Comparison of ENCODE assay signal across 10 mouse cellular contexts in the genomic region with DNA sequence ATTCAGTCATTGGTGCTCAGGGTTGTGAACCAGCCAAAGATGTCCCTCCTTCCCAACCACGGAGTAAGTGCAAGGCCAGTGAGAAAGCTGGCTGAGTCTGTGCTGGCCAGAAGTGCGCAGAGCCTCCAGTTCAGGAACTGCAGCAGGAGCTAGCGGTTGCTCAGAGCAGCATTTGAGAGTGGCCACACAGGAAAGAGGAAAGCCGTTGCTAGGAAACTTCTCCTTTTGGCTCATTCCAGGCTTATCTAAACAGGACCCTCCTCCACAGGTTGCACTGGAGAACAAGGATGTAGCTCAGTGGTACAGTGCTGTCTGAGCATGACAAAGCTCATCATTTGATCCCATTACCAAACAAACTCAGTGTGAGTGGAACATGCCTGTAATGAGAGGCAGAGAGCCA.
DNase-seq lines count a peak whose midpoint lies in the region; ATAC-seq and TF ChIP-seq lines count a peak whose summit lies in the region.
"Had no signal": no experiment of that assay in that cellular context is flagged by ENCODE, and none has a peak within 500 bp of the region (broad histone marks: within the 10 kb centered on the region; RNA-seq: fewer than 3 reads in every experiment).

No protein-coding gene starts in this region.

- no peaks in the 10 kb centered on the region for H3K9me3 ChIP-seq in heart, embryonic 15.5 days (replicated peaks)
- no peaks in the 10 kb centered on the region for H3K9me3 ChIP-seq in liver, embryonic 15.5 days (replicated peaks)

- no peak overlapping the region for H3K4me3 ChIP-seq in spleen, adult 2 months (ENCODE audit: extremely low read depth, insufficient read depth, insufficient read length)
- no peak overlapping the region for H3K4me3 ChIP-seq in heart, embryonic 15.5 days
- H3K4me3 ChIP-seq in liver, embryonic 15.5 days (replicated peaks): no peak overlapping the region

- 0 out of 2 replicates have a peak, but pooled peaks cover 1% of the 10 kb centered on the region for H3K36me3 ChIP-seq in spleen, adult 2 months (ENCODE audit: control insufficient read depth, insufficient read depth, low read length)
- H3K36me3 ChIP-seq in heart, embryonic 15.5 days: no peaks in the 10 kb centered on the region
- H3K36me3 ChIP-seq in liver, embryonic 15.5 days (replicated peaks): no peaks in the 10 kb centered on the region

- 0 out of 2 replicates have a peak overlapping the region, but pooled peaks have one; percentile 4 for H3K4me2 ChIP-seq in heart, embryonic 15.5 days
- no peak overlapping the region for H3K4me2 ChIP-seq in liver, embryonic 15.5 days

- TF ChIP-seq POLR2A in spleen, adult 2 months (IDR thresholded peaks at IDR 0.05; ENCODE audit: low read depth, low read length): no peak

- H3K4me1 ChIP-seq in spleen, adult 2 months (ENCODE audit: control insufficient read depth, insufficient read depth, insufficient read length): peaks cover 22% of the 10 kb centered on the region
- peaks cover 28% of the 10 kb centered on the region for H3K4me1 ChIP-seq in heart, embryonic 15.5 days (replicated peaks)
- peaks cover 17% of the 10 kb centered on the region for H3K4me1 ChIP-seq in liver, embryonic 15.5 days (replicated peaks)

- no peaks in the 10 kb centered on the region for H3K27me3 ChIP-seq in spleen, adult 2 months (ENCODE audit: control insufficient read depth, insufficient read depth, low read length)
- H3K27me3 ChIP-seq in heart, embryonic 15.5 days: no peaks in the 10 kb centered on the region
- no peaks in the 10 kb centered on the region for H3K27me3 ChIP-seq in liver, embryonic 15.5 days

- no peak for DNase-seq in spleen, adult 2 months (ENCODE audit: low read depth in 1 of 2, low spot score in 2 of 2)
- no peak for DNase-seq in spleen, postnatal 4 days (ENCODE audit: low spot score in 2 of 2)
- DNase-seq in cerebellum, postnatal 4 days (ENCODE audit: low spot score in 2 of 2): no peak
- DNase-seq in frontal cortex, postnatal 14 days (ENCODE audit: low spot score in 2 of 2): no peak
- no peak for DNase-seq in left cerebral cortex, adult 9 months (ENCODE audit: low spot score in 2 of 2)
- DNase-seq: gastrocnemius, postnatal 10 days; thymus, postnatal 25 days had no signal

- 51% methylated on average over 4 of the region's 4 CpGs for WGBS in spleen, adult 2 months
- WGBS in heart, embryonic 15.5 days: 19% methylated on average over 4 of the region's 4 CpGs
- WGBS in liver, embryonic 15.5 days (ENCODE audit: insufficient replicate concordance): 9% methylated on average over 4 of the region's 4 CpGs

- no peak for TF ChIP-seq CTCF in spleen, adult 2 months (IDR thresholded peaks at IDR 0.05; ENCODE audit: extremely low read depth, insufficient read depth, insufficient read length, insufficient replicate concordance)

- ATAC-seq in heart, embryonic 15.5 days (replicated peaks; ENCODE audit: insufficient number of reproducible peaks, insufficient read depth, low FRiP score, low read depth): peak; percentile 41
- ATAC-seq in liver, embryonic 15.5 days (ENCODE audit: insufficient read depth): 0 out of 2 replicates have a peak, but pooled peaks have one; percentile 34
- no peak for ATAC-seq in erythroblast, adult 5-6 weeks (replicated peaks; ENCODE audit: low FRiP score, poor library complexity, severe bottlenecking)

- H3K27ac ChIP-seq in spleen, adult 2 months (ENCODE audit: insufficient read depth, low read length): peak overlapping the region; percentile 15; the same call in 1 of the 2 replicates
- peak overlapping the region; percentile 67 for H3K27ac ChIP-seq in heart, embryonic 15.5 days
- H3K27ac ChIP-seq in liver, embryonic 15.5 days (replicated peaks): no peak overlapping the region

- no peak overlapping the region for H3K9ac ChIP-seq in heart, embryonic 15.5 days
- no peak overlapping the region for H3K9ac ChIP-seq in liver, embryonic 15.5 days
